Mouse (Mus musculus): Measurements from ENCODE around the gene Ifitm2. TPM values are rescaled to one million over a fixed set of nuclear protein-coding genes. Genes with fewer than 3 reads are reported as not detected.

Ifitm2 gene
- total and polyA plus RNA-seq, 3 experiments, result 213 to 317 TPM; not detected in 1

Other genes with a start within 250 kb of the Ifitm2 start
- not detected in 2 replicates for gene Cyp2e1, start 192.2 kb downstream of the Ifitm2 start, total RNA-seq (2012; rRNA removed)
- gene Cyp2e1, start 192.2 kb downstream of the Ifitm2 start, polyA plus RNA-seq (2012; ENCODE audit: insufficient read depth in 1 of 2, insufficient read length in 2 of 2, low read depth in 1 of 2, low replicate concordance in 2 of 2, missing spikeins in 1 of 2), result not detected
- not detected in 2 replicates for gene Syce1, start 168.1 kb downstream of the Ifitm2 start, total RNA-seq (2012; rRNA removed)
- not detected for gene Syce1, start 168.1 kb downstream of the Ifitm2 start, polyA plus RNA-seq (2012; ENCODE audit: insufficient read depth in 1 of 2, insufficient read length in 2 of 2, low read depth in 1 of 2, low replicate concordance in 2 of 2, missing spikeins in 1 of 2)
- gene Zfp941, start 133.8 kb downstream of the Ifitm2 start, total RNA-seq (2012; rRNA removed), result not detected in 2 replicates
- gene Zfp941, start 133.8 kb downstream of the Ifitm2 start, polyA plus RNA-seq (2012; ENCODE audit: insufficient read depth in 1 of 2, insufficient read length in 2 of 2, low read depth in 1 of 2, low replicate concordance in 2 of 2, missing spikeins in 1 of 2), result not detected
- not detected in 2 replicates for gene Urah, start 121.0 kb downstream of the Ifitm2 start, total RNA-seq (2012; rRNA removed)
- not detected for gene Urah, start 121.0 kb downstream of the Ifitm2 start, polyA plus RNA-seq (2012; ENCODE audit: insufficient read depth in 1 of 2, insufficient read length in 2 of 2, low read depth in 1 of 2, low replicate concordance in 2 of 2, missing spikeins in 1 of 2)
- gene Scgb1c1, start 110.4 kb downstream of the Ifitm2 start, total RNA-seq (2012; rRNA removed), result not detected in 2 replicates
- gene Scgb1c1, start 110.4 kb downstream of the Ifitm2 start, polyA plus RNA-seq (2012; ENCODE audit: insufficient read depth in 1 of 2, insufficient read length in 2 of 2, low read depth in 1 of 2, low replicate concordance in 2 of 2, missing spikeins in 1 of 2), result not detected
- gene Odf3, start 108.2 kb downstream of the Ifitm2 start, total RNA-seq (2012; rRNA removed), result not detected in 2 replicates
- not detected for gene Odf3, start 108.2 kb downstream of the Ifitm2 start, polyA plus RNA-seq (2012; ENCODE audit: insufficient read depth in 1 of 2, insufficient read length in 2 of 2, low read depth in 1 of 2, low replicate concordance in 2 of 2, missing spikeins in 1 of 2)
- gene Gm45785, start 99.7 kb downstream of the Ifitm2 start, total RNA-seq (2012; rRNA removed), result not detected in 2 replicates
- not detected for gene Gm45785, start 99.7 kb downstream of the Ifitm2 start, polyA plus RNA-seq (2012; ENCODE audit: insufficient read depth in 1 of 2, insufficient read length in 2 of 2, low read depth in 1 of 2, low replicate concordance in 2 of 2, missing spikeins in 1 of 2)
- gene Ric8a, start 99.0 kb downstream of the Ifitm2 start, total RNA-seq (2012; rRNA removed), result 44.5 and 52.3 TPM in 2 replicates
- 10 to 100 TPM in 1 of 2 experiments, not detected in 1; 63.4 TPM for gene Ric8a, start 99.0 kb downstream of the Ifitm2 start, polyA plus RNA-seq (2012; ENCODE audit: insufficient read depth in 1 of 2, insufficient read length in 2 of 2, low read depth in 1 of 2, low replicate concordance in 2 of 2, missing spikeins in 1 of 2)
- 12.1 and 16.0 TPM in 2 replicates for gene Bet1l, start 98.4 kb downstream of the Ifitm2 start, total RNA-seq (2012; rRNA removed)
- 10 to 100 TPM in 1 of 2 experiments, not detected in 1; 26.2 TPM for gene Bet1l, start 98.4 kb downstream of the Ifitm2 start, polyA plus RNA-seq (2012; ENCODE audit: insufficient read depth in 1 of 2, insufficient read length in 2 of 2, low read depth in 1 of 2, low replicate concordance in 2 of 2, missing spikeins in 1 of 2)
- gene Psmd13, start 74.0 kb downstream of the Ifitm2 start, total RNA-seq (2012; rRNA removed), result 165 and 191 TPM in 2 replicates
- gene Psmd13, start 74.0 kb downstream of the Ifitm2 start, polyA plus RNA-seq (2012; ENCODE audit: insufficient read depth in 1 of 2, insufficient read length in 2 of 2, low read depth in 1 of 2, low replicate concordance in 2 of 2, missing spikeins in 1 of 2), result 100 to 1,000 TPM in 1 of 2 experiments, not detected in 1; 215 TPM
- 16.0 and 16.1 TPM in 2 replicates for gene Sirt3, start 73.7 kb downstream of the Ifitm2 start, total RNA-seq (2012; rRNA removed)
- gene Sirt3, start 73.7 kb downstream of the Ifitm2 start, polyA plus RNA-seq (2012; ENCODE audit: insufficient read depth in 1 of 2, insufficient read length in 2 of 2, low read depth in 1 of 2, low replicate concordance in 2 of 2, missing spikeins in 1 of 2), result 10 to 100 TPM in 1 of 2 experiments, not detected in 1; 19.5 TPM
- not detected in 2 replicates for gene Cox8b, start 55.5 kb downstream of the Ifitm2 start, total RNA-seq (2012; rRNA removed)
- not detected for gene Cox8b, start 55.5 kb downstream of the Ifitm2 start, polyA plus RNA-seq (2012; ENCODE audit: insufficient read depth in 1 of 2, insufficient read length in 2 of 2, low read depth in 1 of 2, low replicate concordance in 2 of 2, missing spikeins in 1 of 2)
- gene Nlrp6, start 35.1 kb downstream of the Ifitm2 start, total RNA-seq (2012; rRNA removed), result not detected in 2 replicates
- gene Nlrp6, start 35.1 kb downstream of the Ifitm2 start, polyA plus RNA-seq (2012; ENCODE audit: insufficient read depth in 1 of 2, insufficient read length in 2 of 2, low read depth in 1 of 2, low replicate concordance in 2 of 2, missing spikeins in 1 of 2), result not detected
- 3.0 and 3.2 TPM in 2 replicates for gene Pgghg, start 14.6 kb downstream of the Ifitm2 start, total RNA-seq (2012; rRNA removed)
- gene Pgghg, start 14.6 kb downstream of the Ifitm2 start, polyA plus RNA-seq (2012; ENCODE audit: insufficient read depth in 1 of 2, insufficient read length in 2 of 2, low read depth in 1 of 2, low replicate concordance in 2 of 2, missing spikeins in 1 of 2), result 1 to 10 TPM in 1 of 2 experiments, not detected in 1; 7.2 TPM
- gene Ifitm5, start 5.7 kb downstream of the Ifitm2 start, total RNA-seq (2012; rRNA removed), result 0.31 TPM in 1 of 2 replicates, not detected in the other
- 1 to 10 TPM in 1 of 2 experiments, not detected in 1; 1.1 TPM for gene Ifitm5, start 5.7 kb downstream of the Ifitm2 start, polyA plus RNA-seq (2012; ENCODE audit: insufficient read depth in 1 of 2, insufficient read length in 2 of 2, low read depth in 1 of 2, low replicate concordance in 2 of 2, missing spikeins in 1 of 2)
- not detected in 2 replicates for gene Gm45717, start 50 bp downstream of the Ifitm2 start, total RNA-seq (2012; rRNA removed)
- not detected for gene Gm45717, start 50 bp downstream of the Ifitm2 start, polyA plus RNA-seq (2012; ENCODE audit: insufficient read depth in 1 of 2, insufficient read length in 2 of 2, low read depth in 1 of 2, low replicate concordance in 2 of 2, missing spikeins in 1 of 2)
- gene Ifitm1, start 11.2 kb upstream of the Ifitm2 start, total RNA-seq (2012; rRNA removed), result 0.23 TPM in 1 of 2 replicates, not detected in the other
- not detected for gene Ifitm1, start 11.2 kb upstream of the Ifitm2 start, polyA plus RNA-seq (2012; ENCODE audit: insufficient read depth in 1 of 2, insufficient read length in 2 of 2, low read depth in 1 of 2, low replicate concordance in 2 of 2, missing spikeins in 1 of 2)
- gene Ifitm3, start 54.8 kb upstream of the Ifitm2 start, total RNA-seq (2012; rRNA removed), result 4.2 and 6.4 TPM in 2 replicates
- gene Ifitm3, start 54.8 kb upstream of the Ifitm2 start, polyA plus RNA-seq (2012; ENCODE audit: insufficient read depth in 1 of 2, insufficient read length in 2 of 2, low read depth in 1 of 2, low replicate concordance in 2 of 2, missing spikeins in 1 of 2), result 10 to 100 TPM in 1 of 2 experiments, not detected in 1; 12.8 TPM
- not detected in 2 replicates for gene Ifitm6, start 61.9 kb upstream of the Ifitm2 start, total RNA-seq (2012; rRNA removed)
- not detected for gene Ifitm6, start 61.9 kb upstream of the Ifitm2 start, polyA plus RNA-seq (2012; ENCODE audit: insufficient read depth in 1 of 2, insufficient read length in 2 of 2, low read depth in 1 of 2, low replicate concordance in 2 of 2, missing spikeins in 1 of 2)
- not detected in 2 replicates for gene Gm17387, start 73.1 kb upstream of the Ifitm2 start, total RNA-seq (2012; rRNA removed)
- not detected for gene Gm17387, start 73.1 kb upstream of the Ifitm2 start, polyA plus RNA-seq (2012; ENCODE audit: insufficient read depth in 1 of 2, insufficient read length in 2 of 2, low read depth in 1 of 2, low replicate concordance in 2 of 2, missing spikeins in 1 of 2)
- 0.78 and 0.81 TPM in 2 replicates for gene B4galnt4, start 105.1 kb upstream of the Ifitm2 start, total RNA-seq (2012; rRNA removed)
- 1 to 10 TPM in 1 of 2 experiments, not detected in 1; 8.0 TPM for gene B4galnt4, start 105.1 kb upstream of the Ifitm2 start, polyA plus RNA-seq (2012; ENCODE audit: insufficient read depth in 1 of 2, insufficient read length in 2 of 2, low read depth in 1 of 2, low replicate concordance in 2 of 2, missing spikeins in 1 of 2)
- gene Pkp3, start 122.2 kb upstream of the Ifitm2 start, total RNA-seq (2012; rRNA removed), result not detected in 2 replicates
- gene Pkp3, start 122.2 kb upstream of the Ifitm2 start, polyA plus RNA-seq (2012; ENCODE audit: insufficient read depth in 1 of 2, insufficient read length in 2 of 2, low read depth in 1 of 2, low replicate concordance in 2 of 2, missing spikeins in 1 of 2), result not detected
- 8.3 and 8.6 TPM in 2 replicates for gene Sigirr, start 144.6 kb upstream of the Ifitm2 start, total RNA-seq (2012; rRNA removed)
- 10 to 100 TPM in 1 of 2 experiments, not detected in 1; 17.5 TPM for gene Sigirr, start 144.6 kb upstream of the Ifitm2 start, polyA plus RNA-seq (2012; ENCODE audit: insufficient read depth in 1 of 2, insufficient read length in 2 of 2, low read depth in 1 of 2, low replicate concordance in 2 of 2, missing spikeins in 1 of 2)
- 0.08 TPM in 1 of 2 replicates, not detected in the other for gene Ano9, start 161.8 kb upstream of the Ifitm2 start, total RNA-seq (2012; rRNA removed)
- under 1 TPM in 1 of 2 experiments, not detected in 1; 0.03 TPM for gene Ano9, start 161.8 kb upstream of the Ifitm2 start, polyA plus RNA-seq (2012; ENCODE audit: insufficient read depth in 1 of 2, insufficient read length in 2 of 2, low read depth in 1 of 2, low replicate concordance in 2 of 2, missing spikeins in 1 of 2)
- 12.2 and 16.9 TPM in 2 replicates for gene Ptdss2, start 166.4 kb upstream of the Ifitm2 start, total RNA-seq (2012; rRNA removed)
- gene Ptdss2, start 166.4 kb upstream of the Ifitm2 start, polyA plus RNA-seq (2012; ENCODE audit: insufficient read depth in 1 of 2, insufficient read length in 2 of 2, low read depth in 1 of 2, low replicate concordance in 2 of 2, missing spikeins in 1 of 2), result 10 to 100 TPM in 1 of 2 experiments, not detected in 1; 44.9 TPM
- gene Rnh1, start 216.9 kb upstream of the Ifitm2 start, total RNA-seq (2012; rRNA removed), result 69.6 and 71.4 TPM in 2 replicates
- 10 to 100 TPM in 1 of 2 experiments, not detected in 1; 94.5 TPM for gene Rnh1, start 216.9 kb upstream of the Ifitm2 start, polyA plus RNA-seq (2012; ENCODE audit: insufficient read depth in 1 of 2, insufficient read length in 2 of 2, low read depth in 1 of 2, low replicate concordance in 2 of 2, missing spikeins in 1 of 2)
- gene Hras, start 238.0 kb upstream of the Ifitm2 start, total RNA-seq (2012; rRNA removed), result 137 and 183 TPM in 2 replicates
- 100 to 1,000 TPM in 1 of 2 experiments, not detected in 1; 149 TPM for gene Hras, start 238.0 kb upstream of the Ifitm2 start, polyA plus RNA-seq (2012; ENCODE audit: insufficient read depth in 1 of 2, insufficient read length in 2 of 2, low read depth in 1 of 2, low replicate concordance in 2 of 2, missing spikeins in 1 of 2)
- 1.0 and 1.6 TPM in 2 replicates for gene Lrrc56, start 238.2 kb upstream of the Ifitm2 start, total RNA-seq (2012; rRNA removed)
- 1 to 10 TPM in 1 of 2 experiments, not detected in 1; 5.5 TPM for gene Lrrc56, start 238.2 kb upstream of the Ifitm2 start, polyA plus RNA-seq (2012; ENCODE audit: insufficient read depth in 1 of 2, insufficient read length in 2 of 2, low read depth in 1 of 2, low replicate concordance in 2 of 2, missing spikeins in 1 of 2)